Mouse (Mus musculus): ENCODE results near the gene Polr2i.

Gene Polr2i

GRCm38 (mm10) chr7:30199498-30200139 lies 32.1 kb upstream of the Polr2i start:
- TF ChIP-seq GATA4 (IDR thresholded peaks at IDR 0.05; ENCODE audit: insufficient replicate concordance, low read length), result no peak

DNA sequence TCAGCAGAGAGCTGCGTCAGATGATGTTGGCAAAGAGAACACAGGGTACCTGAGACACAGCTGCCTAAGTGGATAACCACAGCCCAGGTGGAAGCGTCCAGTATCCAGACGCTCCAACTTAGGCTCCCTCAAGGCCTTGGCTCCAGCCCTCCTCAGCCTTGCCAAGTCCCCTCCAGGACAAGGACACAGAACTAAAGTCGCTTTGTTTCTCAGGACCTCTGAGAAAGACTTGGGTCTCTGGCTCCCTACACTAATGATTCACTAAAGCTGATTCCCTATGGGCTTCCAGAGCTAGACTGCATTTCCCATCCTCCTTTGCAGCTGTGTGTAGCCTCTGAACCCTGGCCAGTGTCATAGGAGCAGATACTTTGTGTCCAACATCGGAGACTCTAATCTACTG lies 31.5 kb upstream of the Polr2i start:
- TF ChIP-seq GATA4 (IDR thresholded peaks at IDR 0.05; ENCODE audit: insufficient replicate concordance, low read length), result no peak

- no peak for TF ChIP-seq GATA4 (IDR thresholded peaks at IDR 0.05; ENCODE audit: insufficient replicate concordance, low read length)
Observed at GRCm38 (mm10) chr7:30202895-30203690, 28.7 kb upstream of the Polr2i start.

DNA sequence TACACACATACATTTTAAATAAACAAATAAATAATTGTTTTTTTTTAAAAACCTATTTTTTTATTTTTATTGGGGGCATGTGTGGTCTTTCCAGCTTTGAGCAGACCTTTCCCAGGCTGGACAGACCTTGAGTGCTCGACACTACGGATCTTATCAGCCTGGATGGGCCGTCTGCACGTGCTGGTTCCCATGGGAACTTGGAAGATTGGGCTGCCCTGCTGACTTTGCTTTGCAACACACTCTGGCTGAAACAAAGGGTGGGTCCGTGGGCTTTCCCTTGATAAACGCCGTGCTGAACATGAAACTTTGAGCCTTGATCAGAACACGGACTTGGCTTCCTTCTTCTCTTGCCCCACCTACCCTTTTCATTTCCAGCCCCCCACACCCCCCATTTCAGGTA lies 27.4 kb upstream of the Polr2i start:
- TF ChIP-seq GATA4 (IDR thresholded peaks at IDR 0.05; ENCODE audit: insufficient replicate concordance, low read length), result no peak

DNA sequence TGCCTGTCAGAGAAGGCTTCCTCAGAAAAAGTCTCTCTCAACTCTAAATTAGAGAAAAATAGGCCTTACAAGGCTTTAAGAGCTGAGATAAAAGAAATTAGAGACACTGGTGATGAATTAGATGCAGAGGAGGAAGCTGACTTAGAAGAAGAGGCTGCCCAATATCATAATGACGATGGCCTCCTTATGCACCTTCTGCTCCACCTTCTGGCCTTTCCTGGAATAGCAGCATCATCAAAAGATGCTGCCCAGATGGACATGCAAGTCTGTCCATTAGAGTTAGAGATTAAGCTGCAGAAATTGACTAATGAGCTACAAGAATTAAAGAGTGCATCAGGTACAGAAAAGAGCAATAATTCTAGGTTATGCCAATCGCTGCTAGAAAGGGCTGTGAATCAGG lies 26.4 kb upstream of the Polr2i start:
- TF ChIP-seq GATA4 (IDR thresholded peaks at IDR 0.05; ENCODE audit: insufficient replicate concordance, low read length), result no peak

- no peak for TF ChIP-seq GATA4 (IDR thresholded peaks at IDR 0.05; ENCODE audit: insufficient replicate concordance, low read length)
Observed at GRCm38 (mm10) chr7:30211025-30211424, 20.7 kb upstream of the Polr2i start.

- no peak for TF ChIP-seq GATA4 (IDR thresholded peaks at IDR 0.05; ENCODE audit: insufficient replicate concordance, low read length)
Observed at GRCm38 (mm10) chr7:30213881-30214280, 17.9 kb upstream of the Polr2i start.

DNA sequence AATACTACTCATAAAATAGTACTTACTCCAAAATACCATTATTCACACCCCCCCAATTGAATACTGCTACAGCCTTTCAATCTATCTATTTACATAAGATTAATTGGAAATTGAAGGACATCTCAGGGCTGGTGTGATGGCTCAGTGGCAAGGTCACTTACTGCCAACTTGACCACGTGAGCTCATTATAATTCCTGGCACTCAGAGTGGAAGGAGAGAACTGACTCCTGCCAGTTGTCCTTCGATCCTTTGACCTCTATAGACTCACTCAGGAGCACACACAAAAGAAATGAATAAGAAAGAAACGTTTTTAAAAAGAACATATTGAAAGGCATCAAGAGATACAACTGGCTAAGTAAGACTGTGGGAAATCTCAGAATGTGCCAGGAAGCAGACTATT lies 15.9 kb upstream of the Polr2i start:
- no peak for TF ChIP-seq GATA4 (IDR thresholded peaks at IDR 0.05; ENCODE audit: insufficient replicate concordance, low read length)

- peak; percentile 69; the same call in 1 of the 2 replicates for TF ChIP-seq GATA4 (IDR thresholded peaks at IDR 0.05; ENCODE audit: insufficient replicate concordance, low read length)
Observed at GRCm38 (mm10) chr7:30216723-30217151, 15.0 kb upstream of the Polr2i start.

- no peak for TF ChIP-seq GATA4 (IDR thresholded peaks at IDR 0.05; ENCODE audit: insufficient replicate concordance, low read length)
Observed at GRCm38 (mm10) chr7:30217277-30217676, 14.5 kb upstream of the Polr2i start.

- TF ChIP-seq GATA4 (IDR thresholded peaks at IDR 0.05; ENCODE audit: insufficient replicate concordance, low read length), result no peak
Observed at GRCm38 (mm10) chr7:30219293-30220007, 12.3 kb upstream of the Polr2i start.

DNA sequence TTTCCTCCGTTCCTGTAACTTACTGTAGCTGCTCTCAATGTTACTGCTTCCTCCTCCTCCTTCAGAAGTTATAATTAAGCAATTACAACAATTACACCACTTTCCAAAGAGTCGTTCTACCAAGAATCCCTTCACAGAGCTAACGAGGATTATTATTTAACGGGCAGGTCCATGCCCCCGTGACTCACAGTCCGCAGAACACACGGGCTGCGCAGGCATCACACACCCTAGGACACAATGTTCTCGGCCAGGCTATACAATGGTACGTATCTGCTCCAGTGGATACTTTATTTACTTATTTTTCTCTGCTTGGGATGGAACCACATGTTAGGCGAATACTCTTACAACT lies 11.8 kb upstream of the Polr2i start:
- TF ChIP-seq GATA4 (IDR thresholded peaks at IDR 0.05; ENCODE audit: insufficient replicate concordance, low read length), result no peak

DNA sequence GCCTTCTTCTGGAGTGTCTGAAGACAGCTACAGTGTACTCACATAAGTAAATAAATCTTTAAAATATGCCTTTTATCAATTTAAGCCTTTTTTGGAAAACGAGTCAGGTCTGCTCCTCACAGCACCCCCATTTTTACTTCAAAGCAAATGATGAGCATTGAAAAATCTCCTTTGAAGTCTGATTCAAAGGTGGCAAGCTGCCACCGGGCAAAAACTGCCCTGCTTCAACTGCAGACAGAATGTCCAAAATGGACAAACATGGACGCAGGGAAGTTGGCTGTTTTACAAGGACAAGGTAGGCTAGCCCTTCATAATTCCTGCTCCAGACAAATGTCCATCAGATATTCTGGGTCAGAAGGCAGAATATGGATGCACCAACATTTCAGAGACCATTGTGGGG lies 10.3 kb upstream of the Polr2i start:
- no peak for TF ChIP-seq GATA4 (IDR thresholded peaks at IDR 0.05; ENCODE audit: insufficient replicate concordance, low read length)

DNA sequence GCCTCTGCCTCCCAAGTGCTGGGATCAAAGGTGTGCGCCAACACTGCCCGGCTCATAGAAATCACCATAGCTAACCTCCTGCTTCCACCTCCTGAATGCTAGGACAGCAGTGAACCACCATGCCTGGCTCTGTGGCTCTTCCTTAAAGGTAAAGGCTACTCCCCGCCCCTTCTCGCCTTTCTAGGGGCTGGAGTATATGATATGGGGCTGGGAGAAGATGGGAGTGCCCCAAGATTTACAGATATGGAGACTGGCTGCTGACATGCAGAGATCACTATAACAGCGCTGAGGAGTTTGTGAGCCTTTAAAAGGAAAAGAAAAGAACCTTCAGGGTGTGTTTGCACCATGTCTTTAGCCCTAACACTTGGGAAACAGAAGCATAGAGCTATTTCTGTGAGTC lies 9.5 kb upstream of the Polr2i start:
- no peak for TF ChIP-seq GATA4 (IDR thresholded peaks at IDR 0.05; ENCODE audit: insufficient replicate concordance, low read length)

- TF ChIP-seq GATA4 (IDR thresholded peaks at IDR 0.05; ENCODE audit: insufficient replicate concordance, low read length), result no peak
Observed at GRCm38 (mm10) chr7:30224206-30224605, 7.5 kb upstream of the Polr2i start.

DNA sequence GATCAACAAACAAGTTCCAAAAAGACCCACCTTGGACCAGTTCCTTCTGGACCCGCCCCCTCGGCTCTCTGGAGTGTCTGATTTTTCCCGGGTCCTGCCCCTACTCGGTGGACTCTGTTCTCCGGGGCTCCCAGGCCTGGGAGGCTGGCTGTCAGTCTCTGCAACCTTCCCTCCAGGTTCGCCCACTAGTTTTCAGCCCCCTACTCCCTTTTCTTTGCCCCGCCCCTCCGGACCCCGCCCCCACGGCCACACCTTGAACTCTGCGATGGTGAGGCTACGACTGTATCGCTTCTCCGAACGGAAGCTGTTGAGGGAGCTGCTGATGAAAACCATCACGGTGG lies 450 bp upstream of the Polr2i start:
- no peak for TF ChIP-seq GATA4 (IDR thresholded peaks at IDR 0.05; ENCODE audit: insufficient replicate concordance, low read length)

All from liver, adult (tissue).